9 mouse cellular contexts compared by ENCODE assay signal in the genomic region with DNA sequence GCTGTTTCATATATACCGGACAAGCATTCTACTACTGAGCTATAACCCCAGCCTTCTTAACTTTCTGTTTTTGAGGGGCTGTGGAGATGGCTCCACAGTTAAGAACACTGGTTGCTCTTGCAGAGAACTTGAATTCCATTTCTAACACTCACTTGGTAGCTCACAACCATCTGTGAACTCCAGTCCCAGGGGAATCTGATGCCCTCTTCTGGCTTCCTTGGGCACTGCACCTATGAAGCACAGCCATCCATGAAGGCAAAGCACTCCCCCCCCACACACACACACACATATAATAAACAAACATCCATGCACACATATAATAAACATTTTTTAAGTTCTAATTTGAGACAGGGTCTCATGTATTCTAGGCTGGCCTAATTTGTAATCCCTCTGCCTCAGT. TPM values are rescaled to one million over a fixed set of nuclear protein-coding genes. Genes with fewer than 3 reads are reported as not detected.
A peak's percentile ranks its signal among the peaks of the same experiment; 100 is the strongest.
DNase-seq lines count a peak whose midpoint lies in the region; ATAC-seq and TF ChIP-seq lines count a peak whose summit lies in the region.
"Had no signal": no experiment of that assay in that cellular context is flagged by ENCODE, and none has a peak within 500 bp of the region (broad histone marks: within the 10 kb centered on the region; RNA-seq: fewer than 3 reads in every experiment).

No protein-coding gene starts in this region.

- no peak overlapping the region for H3K4me2 ChIP-seq in midbrain, embryonic 11.5 days
- no peak overlapping the region for H3K4me2 ChIP-seq in midbrain, embryonic 13.5 days (replicated peaks)
- H3K4me2 ChIP-seq: heart, embryonic 15.5 days had no signal

- peak; percentile 80 for TF ChIP-seq CTCF in lung, adult 2 months (IDR thresholded peaks at IDR 0.05; ENCODE audit: insufficient read depth, low read length)

- no peaks in the 10 kb centered on the region for H3K4me1 ChIP-seq in midbrain, embryonic 11.5 days (ENCODE audit: control insufficient read depth, insufficient read depth, low read length)
- H3K4me1 ChIP-seq in midbrain, embryonic 13.5 days (replicated peaks): no peaks in the 10 kb centered on the region
- H3K4me1 ChIP-seq in lung, adult 2 months (ENCODE audit: control insufficient read depth, insufficient read depth, low read length): no peaks in the 10 kb centered on the region

- 94% methylated on average over 1 of the region's 1 CpGs for WGBS in midbrain, embryonic 11.5 days
- WGBS in midbrain, embryonic 13.5 days: 88% methylated on average over 1 of the region's 1 CpGs
- WGBS in lung, adult 2 months: 80% methylated on average over 1 of the region's 1 CpGs

- no peak overlapping the region for H3K9ac ChIP-seq in midbrain, embryonic 11.5 days (ENCODE audit: low read length)
- no peak overlapping the region for H3K9ac ChIP-seq in midbrain, embryonic 13.5 days (replicated peaks)
- H3K9ac ChIP-seq: heart, embryonic 15.5 days had no signal

- H3K9me3 ChIP-seq in midbrain, embryonic 11.5 days (ENCODE audit: control insufficient read depth, low read length): no peaks in the 10 kb centered on the region
- no peaks in the 10 kb centered on the region for H3K9me3 ChIP-seq in midbrain, embryonic 13.5 days
- H3K9me3 ChIP-seq: heart, embryonic 15.5 days had no signal

- no peak for ATAC-seq in midbrain, embryonic 11.5 days (ENCODE audit: low FRiP score)
- no peak for ATAC-seq in midbrain, embryonic 13.5 days

- H3K36me3 ChIP-seq in midbrain, embryonic 11.5 days (ENCODE audit: control insufficient read depth, insufficient read depth, low read length): no peaks in the 10 kb centered on the region
- H3K36me3 ChIP-seq in midbrain, embryonic 13.5 days: no peaks in the 10 kb centered on the region
- H3K36me3 ChIP-seq: heart, embryonic 15.5 days had no signal

- TF ChIP-seq POLR2A in lung, adult 2 months (IDR thresholded peaks at IDR 0.05; ENCODE audit: borderline replicate concordance, extremely low read depth, low read depth, low read length): no peak

- H3K27ac ChIP-seq in midbrain, embryonic 11.5 days (ENCODE audit: low read depth, low read length): no peak overlapping the region
- no peak overlapping the region for H3K27ac ChIP-seq in midbrain, embryonic 13.5 days
- H3K27ac ChIP-seq: heart, embryonic 15.5 days had no signal

- H3K27me3 ChIP-seq in midbrain, embryonic 11.5 days (ENCODE audit: control insufficient read depth, insufficient read depth, low read length): no peaks in the 10 kb centered on the region
- no peaks in the 10 kb centered on the region for H3K27me3 ChIP-seq in midbrain, embryonic 13.5 days
- H3K27me3 ChIP-seq: heart, embryonic 15.5 days had no signal

- DNase-seq in adrenal gland, adult (ENCODE audit: inconsistent age in 2 of 2, low spot score in 1 of 2): peak; percentile 64 to 91
- DNase-seq in adrenal gland, adult 8-10 months: no peak
- DNase-seq in midbrain, embryonic 11.5 days (ENCODE audit: low spot score, missing footprints): peak; percentile 91
- DNase-seq in cerebellum, postnatal 4 days (ENCODE audit: low spot score in 2 of 2): peak; percentile 54 to 82
- DNase-seq in kidney, adult 8-10 months: peak; percentile 44 to 87
- DNase-seq in lung, adult 2 months: peak; percentile 75
- peak; percentile 80 for DNase-seq in right cerebral cortex, postnatal 4 days

- no peak overlapping the region for H3K4me3 ChIP-seq in midbrain, embryonic 11.5 days (ENCODE audit: low read depth, low read length)
- H3K4me3 ChIP-seq in midbrain, embryonic 13.5 days (replicated peaks): no peak overlapping the region
- no peak overlapping the region for H3K4me3 ChIP-seq in lung, adult 2 months (replicated peaks; ENCODE audit: extremely low read depth, low read depth, low read length)
- H3K4me3 ChIP-seq: heart, embryonic 15.5 days had no signal

RNA-seq across cellular contexts. Expression of gene Dexi, which starts 20.0 kb away (rescaled TPM):
- 10 to 100 TPM; 21.3 to 29.9 (median 25.9) TPM for total RNA-seq in adrenal gland, adult 8-10 months (2022)
- polyA plus RNA-seq in midbrain, embryonic 11.5 days (2014; fragmentation: Nextera tagmentation; extraction: Ambion mirVana): 23.8 and 27.3 TPM in 2 replicates
- 14.8 and 18.2 TPM in 2 replicates for polyA plus RNA-seq in midbrain, embryonic 13.5 days (2015; fragmentation: Nextera tagmentation; extraction: Ambion mirVana)
- polyA plus RNA-seq in lung, adult 2 months (2012; rRNA removed): 56.1 and 59.5 TPM in 2 replicates

RNA-seq across cellular contexts. Expression of gene Clec16a, which starts 22.3 kb away (rescaled TPM):
- 10 to 100 TPM; 37.2 to 55.9 (median 51.3) TPM for total RNA-seq in adrenal gland, adult 8-10 months (2022)
- polyA plus RNA-seq in midbrain, embryonic 11.5 days (2014; fragmentation: Nextera tagmentation; extraction: Ambion mirVana): 41.2 and 43.4 TPM in 2 replicates
- polyA plus RNA-seq in midbrain, embryonic 13.5 days (2015; fragmentation: Nextera tagmentation; extraction: Ambion mirVana): 65.7 and 70.2 TPM in 2 replicates
- 12.7 and 18.3 TPM in 2 replicates for polyA plus RNA-seq in lung, adult 2 months (2012; rRNA removed)

RNA-seq across cellular contexts. Expression of gene Ciita, which starts 43.0 kb away (rescaled TPM):
- total RNA-seq in adrenal gland, adult 8-10 months (2022): 1 to 10 TPM; 1.8 to 6.0 (median 4.7) TPM
- 0.14 and 0.34 TPM in 2 replicates for polyA plus RNA-seq in midbrain, embryonic 11.5 days (2014; fragmentation: Nextera tagmentation; extraction: Ambion mirVana)
- polyA plus RNA-seq in midbrain, embryonic 13.5 days (2015; fragmentation: Nextera tagmentation; extraction: Ambion mirVana): 0.40 and 0.67 TPM in 2 replicates
- polyA plus RNA-seq in lung, adult 2 months (2012; rRNA removed): 13.2 and 13.3 TPM in 2 replicates
